Mouse (Mus musculus): ENCODE data around the gene Ralb. TPM values are rescaled to one million over a fixed set of nuclear protein-coding genes. Genes with fewer than 3 reads are reported as not detected.

Ralb gene
- polyA plus RNA-seq, 1 experiment from 2014 or later = 174 TPM

DNA sequence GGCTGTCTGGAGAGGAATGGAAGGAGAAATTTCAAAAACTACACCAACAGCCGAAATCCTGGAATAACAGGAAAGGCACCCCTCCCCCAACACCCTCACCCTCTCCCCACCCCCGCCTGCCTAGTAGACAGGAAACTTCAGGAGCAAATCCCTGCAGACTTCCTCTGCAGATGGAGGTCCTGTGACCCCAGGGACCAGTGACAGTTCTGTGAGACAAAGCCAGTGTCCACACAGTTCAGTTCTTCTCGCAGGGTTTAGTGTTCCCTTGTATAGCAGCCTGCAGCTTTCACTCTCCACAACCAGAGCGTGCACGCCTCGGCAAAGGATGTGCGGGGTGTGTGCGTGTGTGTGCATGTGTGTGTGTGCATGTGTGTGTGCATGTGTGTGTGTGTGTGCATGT, 6.3 kb upstream of the Ralb start:
- H3K9me3 ChIP-seq (ENCODE audit: low read length) = no peaks in the 10 kb centered on the region
- peak overlapping the region; percentile 47; the same call in 1 of the 2 replicates for H3K27ac ChIP-seq (ENCODE audit: low read length)
- peaks cover 10% of the 10 kb centered on the region for H3K4me1 ChIP-seq (ENCODE audit: insufficient read depth, low read length)
- H3K36me3 ChIP-seq (ENCODE audit: insufficient read depth, low read length) = no peaks in the 10 kb centered on the region
- no peak overlapping the region for H3K4me2 ChIP-seq (replicated peaks; ENCODE audit: low read depth, low read length)
- ATAC-seq (ENCODE audit: low FRiP score, low TSS enrichment) = peak; percentile 57
- no peak overlapping the region; the same call in 1 of the 2 replicates for H3K9ac ChIP-seq (replicated peaks; ENCODE audit: low read length)
- H3K4me3 ChIP-seq (ENCODE audit: low read length) = no peak overlapping the region
- no peaks in the 10 kb centered on the region; the same call in 1 of the 2 replicates for H3K27me3 ChIP-seq (ENCODE audit: insufficient read depth, low read length)
- 62% methylated on average over 8 of the region's 8 CpGs for WGBS

DNA sequence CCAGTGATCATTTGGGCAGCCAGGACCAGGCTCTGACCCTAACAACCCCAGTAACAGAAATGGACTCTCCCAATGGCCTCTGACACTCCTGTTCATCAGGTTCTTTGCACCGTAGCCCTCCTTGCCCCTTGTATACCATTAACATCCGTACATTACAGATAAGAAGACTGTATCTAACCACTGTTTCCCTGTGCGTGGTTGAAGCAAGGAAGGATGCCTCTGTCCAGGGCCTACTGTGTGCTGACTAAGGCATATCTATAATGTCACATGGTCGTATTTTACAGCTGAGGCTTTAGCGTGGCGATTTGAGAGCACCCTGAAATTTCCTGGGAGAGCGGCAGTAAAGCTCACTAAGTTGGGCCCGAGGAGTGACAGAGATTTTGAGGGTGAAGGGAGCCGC, 5.8 kb upstream of the Ralb start:
- WGBS = 58% methylated on average over 9 of the region's 9 CpGs
- Histone ChIP-seq H3K36me3 (ENCODE audit: insufficient read depth, low read length) (no peaks in the 10 kb centered on the region), H3K9me3 (ENCODE audit: low read length) (no peaks in the 10 kb centered on the region), H3K27me3 (ENCODE audit: insufficient read depth, low read length) (no peaks in the 10 kb centered on the region; the same call in 1 of the 2 replicates), H3K4me1 (ENCODE audit: insufficient read depth, low read length) (peaks cover 12% of the 10 kb centered on the region), H3K9ac (replicated peaks; ENCODE audit: low read length) (no peak overlapping the region; the same call in 1 of the 2 replicates), H3K4me2 (replicated peaks; ENCODE audit: low read depth, low read length) (no peak overlapping the region), H3K4me3 (ENCODE audit: low read length) (no peak overlapping the region), H3K27ac (ENCODE audit: low read length) (peak overlapping the region; percentile 35)
- ATAC-seq (ENCODE audit: low FRiP score, low TSS enrichment) = no peak

DNA sequence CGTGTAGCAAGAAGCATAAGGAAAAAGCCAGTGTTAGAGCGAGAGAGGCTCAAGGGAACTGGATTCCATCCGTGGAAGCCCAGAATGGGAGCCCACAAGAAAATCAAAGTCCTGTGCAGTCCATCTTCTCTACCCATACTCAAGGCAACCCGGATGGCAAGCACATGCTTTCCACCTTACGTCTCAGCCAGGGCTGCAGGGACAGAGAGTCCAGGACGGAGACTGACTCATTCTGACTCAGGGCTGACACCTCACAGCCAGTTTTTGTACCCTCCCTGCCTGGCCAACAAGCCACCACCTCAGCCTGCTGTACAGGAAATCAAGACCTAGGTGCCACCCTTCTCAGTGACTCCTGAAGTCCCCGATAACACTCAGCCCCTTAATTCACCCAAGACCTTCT, 4.9 kb upstream of the Ralb start:
- Histone ChIP-seq H3K27me3 (ENCODE audit: insufficient read depth, low read length) (no peaks in the 10 kb centered on the region; the same call in 1 of the 2 replicates), H3K27ac (ENCODE audit: low read length) (no peak overlapping the region), H3K36me3 (ENCODE audit: insufficient read depth, low read length) (no peaks in the 10 kb centered on the region), H3K9me3 (ENCODE audit: low read length) (no peaks in the 10 kb centered on the region), H3K4me3 (ENCODE audit: low read length) (no peak overlapping the region), H3K9ac (replicated peaks; ENCODE audit: low read length) (no peak overlapping the region), H3K4me1 (ENCODE audit: insufficient read depth, low read length) (peaks cover 18% of the 10 kb centered on the region), H3K4me2 (replicated peaks; ENCODE audit: low read depth, low read length) (no peak overlapping the region)
- no peak for ATAC-seq (ENCODE audit: low FRiP score, low TSS enrichment)
- WGBS = 81% methylated on average over 7 of the region's 7 CpGs

DNA sequence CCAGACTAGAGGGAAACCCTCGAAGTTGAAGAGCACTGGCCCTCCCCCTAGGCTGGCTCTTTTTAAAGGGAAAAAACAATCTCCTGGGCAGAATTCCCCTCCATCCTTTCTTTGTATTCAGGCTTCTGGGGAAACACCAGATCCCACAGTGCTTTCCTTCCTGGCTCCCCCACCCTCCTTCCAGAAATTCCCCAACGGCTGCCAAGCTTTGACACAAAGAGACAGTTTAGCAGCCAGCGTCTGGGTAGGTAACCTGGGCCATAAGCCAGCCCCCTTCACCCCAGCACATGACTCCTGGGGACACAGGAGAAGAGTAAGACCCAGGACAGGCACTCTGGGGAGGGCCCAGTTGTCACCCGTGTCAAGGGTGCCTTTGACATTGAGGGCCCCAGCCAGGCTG, 4.0 kb upstream of the Ralb start:
- Histone ChIP-seq H3K4me3 (ENCODE audit: low read length) (no peak overlapping the region), H3K4me2 (replicated peaks; ENCODE audit: low read depth, low read length) (no peak overlapping the region), H3K9me3 (ENCODE audit: low read length) (no peaks in the 10 kb centered on the region), H3K9ac (replicated peaks; ENCODE audit: low read length) (no peak overlapping the region), H3K36me3 (ENCODE audit: insufficient read depth, low read length) (no peaks in the 10 kb centered on the region), H3K4me1 (ENCODE audit: insufficient read depth, low read length) (peaks cover 22% of the 10 kb centered on the region), H3K27me3 (ENCODE audit: insufficient read depth, low read length) (no peaks in the 10 kb centered on the region; the same call in 1 of the 2 replicates), H3K27ac (ENCODE audit: low read length) (peak overlapping the region; percentile 73)
- WGBS = 43% methylated on average over 4 of the region's 4 CpGs
- no peak for ATAC-seq (ENCODE audit: low FRiP score, low TSS enrichment)

DNA sequence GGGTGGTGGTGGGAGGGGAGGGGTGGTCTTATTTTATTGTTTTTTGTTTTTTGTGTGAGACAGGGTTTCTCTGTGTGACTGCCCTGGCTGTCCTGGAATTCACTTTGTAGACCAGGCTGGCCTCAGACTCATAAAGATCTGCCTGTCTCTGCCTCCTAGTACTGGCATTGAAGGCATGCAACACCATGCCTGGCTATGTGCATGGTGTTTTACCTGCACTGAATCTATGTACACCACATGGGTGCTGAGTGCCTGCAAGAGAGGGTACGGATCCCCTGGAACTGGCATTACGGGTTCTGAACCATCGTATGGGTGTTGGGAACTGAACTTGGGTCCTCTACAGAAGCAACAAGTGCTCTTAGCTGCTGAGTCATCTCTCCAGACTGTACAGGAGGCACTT, 1.4 kb upstream of the Ralb start:
- Histone ChIP-seq H3K27me3 (ENCODE audit: insufficient read depth, low read length) (no peaks in the 10 kb centered on the region; the same call in 1 of the 2 replicates), H3K4me1 (ENCODE audit: insufficient read depth, low read length) (peaks cover 34% of the 10 kb centered on the region), H3K27ac (ENCODE audit: low read length) (no peak overlapping the region), H3K9me3 (ENCODE audit: low read length) (no peaks in the 10 kb centered on the region), H3K4me3 (ENCODE audit: low read length) (no peak overlapping the region), H3K9ac (replicated peaks; ENCODE audit: low read length) (no peak overlapping the region), H3K36me3 (ENCODE audit: insufficient read depth, low read length) (peaks cover 6% of the 10 kb centered on the region), H3K4me2 (replicated peaks; ENCODE audit: low read depth, low read length) (no peak overlapping the region)
- 88% methylated on average over 3 of the region's 3 CpGs for WGBS
- ATAC-seq (ENCODE audit: low FRiP score, low TSS enrichment) = no peak

DNA sequence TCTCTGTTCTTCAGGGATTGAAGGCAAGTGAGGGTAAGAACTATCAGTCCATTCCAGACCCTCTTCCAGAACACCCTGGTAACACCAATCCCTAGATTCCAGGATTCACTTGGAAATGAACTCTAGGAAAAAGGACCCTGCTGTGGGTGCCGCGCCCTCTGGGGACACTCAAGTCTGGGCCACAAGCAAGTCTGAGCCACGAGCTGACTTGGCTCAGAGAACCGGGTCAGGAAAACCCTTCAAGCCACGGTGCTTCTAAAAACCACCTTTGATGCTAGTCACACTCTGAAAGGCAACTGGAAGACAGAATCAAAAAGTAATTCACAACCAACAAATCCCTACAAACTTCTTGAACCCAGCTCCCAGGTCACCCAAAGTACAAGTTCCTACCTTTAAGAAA, 786 bp downstream of the Ralb start:
- no peak for ATAC-seq (ENCODE audit: low FRiP score, low TSS enrichment)
- 9% methylated on average over 5 of the region's 5 CpGs for WGBS
- peak overlapping the region; percentile 71 for H3K4me2 ChIP-seq (replicated peaks; ENCODE audit: low read depth, low read length)
- H3K9me3 ChIP-seq (ENCODE audit: low read length) = no peaks in the 10 kb centered on the region
- H3K27ac ChIP-seq (ENCODE audit: low read length) = peak overlapping the region; percentile 83
- peak overlapping the region; percentile 85 for H3K4me3 ChIP-seq (ENCODE audit: low read length)
- H3K4me1 ChIP-seq (ENCODE audit: insufficient read depth, low read length) = peaks cover 29% of the 10 kb centered on the region
- H3K27me3 ChIP-seq (ENCODE audit: insufficient read depth, low read length) = no peaks in the 10 kb centered on the region; the same call in 1 of the 2 replicates
- H3K9ac ChIP-seq (replicated peaks; ENCODE audit: low read length) = peak overlapping the region; percentile 86
- peaks cover 14% of the 10 kb centered on the region for H3K36me3 ChIP-seq (ENCODE audit: insufficient read depth, low read length)

DNA sequence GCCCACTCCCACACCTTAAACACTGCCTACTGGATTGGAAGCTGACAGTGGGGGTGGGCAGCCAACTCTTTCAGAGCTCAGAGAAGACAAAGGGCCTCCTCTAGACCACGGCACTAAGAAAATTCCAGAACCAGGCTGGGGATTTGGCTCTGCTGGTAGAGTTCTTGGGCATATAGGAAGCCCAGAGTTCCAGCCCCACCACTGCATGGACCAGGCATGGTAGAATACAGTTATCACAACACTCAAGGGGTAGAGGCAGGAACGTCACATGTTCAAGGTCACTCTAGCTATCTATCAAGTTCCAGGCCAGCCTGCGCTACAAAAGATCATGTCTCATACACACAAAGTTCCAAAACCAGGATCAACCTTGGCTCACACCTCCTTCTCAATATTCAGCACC, 1.4 kb downstream of the Ralb start:
- no peak overlapping the region for H3K27ac ChIP-seq (ENCODE audit: low read length)

DNA sequence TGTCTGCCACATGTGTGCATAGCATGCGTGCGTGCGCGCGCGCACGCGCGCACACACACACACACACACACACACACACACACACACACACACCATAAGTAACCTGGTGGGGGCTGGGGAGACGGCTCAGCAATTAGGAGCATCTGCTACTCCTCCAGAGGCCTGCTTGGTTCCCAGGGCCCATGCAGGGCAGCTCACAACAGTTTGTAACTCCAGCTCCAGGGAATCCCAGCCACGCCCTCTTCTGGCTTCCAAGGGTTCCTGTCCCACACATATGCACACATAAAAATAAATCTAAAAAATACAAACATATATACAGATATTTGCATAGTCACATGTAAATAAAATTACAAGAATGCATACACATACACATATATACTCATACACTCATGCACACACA, 1.9 kb downstream of the Ralb start:
- Histone ChIP-seq H3K4me3 (ENCODE audit: low read length) (peak overlapping the region; percentile 85), H3K27ac (ENCODE audit: low read length) (no peak overlapping the region), H3K4me2 (replicated peaks; ENCODE audit: low read depth, low read length) (peak overlapping the region; percentile 71), H3K27me3 (ENCODE audit: insufficient read depth, low read length) (no peaks in the 10 kb centered on the region; the same call in 1 of the 2 replicates), H3K9me3 (ENCODE audit: low read length) (no peaks in the 10 kb centered on the region), H3K4me1 (ENCODE audit: insufficient read depth, low read length) (peaks cover 35% of the 10 kb centered on the region), H3K9ac (replicated peaks; ENCODE audit: low read length) (peak overlapping the region; percentile 86), H3K36me3 (ENCODE audit: insufficient read depth, low read length) (peaks cover 14% of the 10 kb centered on the region)
- no peak for ATAC-seq (ENCODE audit: low FRiP score, low TSS enrichment)
- 92% methylated on average over 11 of the region's 11 CpGs for WGBS

More for the DNA sequence above, 1.4 kb downstream of the Ralb start:
- ATAC-seq (ENCODE audit: low FRiP score, low TSS enrichment) = no peak
- Histone ChIP-seq H3K9me3 (ENCODE audit: low read length) (no peaks in the 10 kb centered on the region), H3K9ac (replicated peaks; ENCODE audit: low read length) (peak overlapping the region; percentile 86), H3K27me3 (ENCODE audit: insufficient read depth, low read length) (no peaks in the 10 kb centered on the region; the same call in 1 of the 2 replicates), H3K4me3 (ENCODE audit: low read length) (peak overlapping the region; percentile 85), H3K4me1 (ENCODE audit: insufficient read depth, low read length) (peaks cover 35% of the 10 kb centered on the region), H3K36me3 (ENCODE audit: insufficient read depth, low read length) (peaks cover 14% of the 10 kb centered on the region), H3K4me2 (replicated peaks; ENCODE audit: low read depth, low read length) (peak overlapping the region; percentile 71)
- 66% methylated on average over 3 of the region's 3 CpGs for WGBS

DNA sequence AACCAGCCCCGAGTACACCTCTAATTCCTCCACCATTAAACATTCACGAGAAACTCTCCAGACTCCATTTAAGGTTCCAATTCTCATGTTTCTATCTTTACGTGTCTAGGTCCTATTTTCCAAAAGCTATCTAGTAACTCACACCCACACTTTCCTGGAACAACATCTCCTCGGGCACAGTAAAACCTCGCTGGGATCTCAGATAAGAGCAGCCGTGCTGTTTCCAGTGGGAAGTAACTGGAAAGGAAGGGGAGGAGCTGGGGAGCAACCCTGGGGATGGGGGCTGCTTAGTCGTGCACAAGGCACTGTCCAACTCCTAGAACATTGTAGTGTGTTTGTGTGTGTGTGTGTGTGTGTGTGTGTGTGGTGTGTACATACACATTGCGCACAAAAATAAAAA, 2.7 kb downstream of the Ralb start:
- Histone ChIP-seq H3K4me2 (replicated peaks; ENCODE audit: low read depth, low read length) (no peak overlapping the region), H3K27me3 (ENCODE audit: insufficient read depth, low read length) (no peaks in the 10 kb centered on the region; the same call in 1 of the 2 replicates), H3K9ac (replicated peaks; ENCODE audit: low read length) (no peak overlapping the region), H3K36me3 (ENCODE audit: insufficient read depth, low read length) (peaks cover 14% of the 10 kb centered on the region), H3K9me3 (ENCODE audit: low read length) (no peaks in the 10 kb centered on the region), H3K4me1 (ENCODE audit: insufficient read depth, low read length) (peaks cover 44% of the 10 kb centered on the region), H3K4me3 (ENCODE audit: low read length) (no peak overlapping the region), H3K27ac (ENCODE audit: low read length) (no peak overlapping the region)
- WGBS = 70% methylated on average over 8 of the region's 8 CpGs
- ATAC-seq (ENCODE audit: low FRiP score, low TSS enrichment) = no peak

DNA sequence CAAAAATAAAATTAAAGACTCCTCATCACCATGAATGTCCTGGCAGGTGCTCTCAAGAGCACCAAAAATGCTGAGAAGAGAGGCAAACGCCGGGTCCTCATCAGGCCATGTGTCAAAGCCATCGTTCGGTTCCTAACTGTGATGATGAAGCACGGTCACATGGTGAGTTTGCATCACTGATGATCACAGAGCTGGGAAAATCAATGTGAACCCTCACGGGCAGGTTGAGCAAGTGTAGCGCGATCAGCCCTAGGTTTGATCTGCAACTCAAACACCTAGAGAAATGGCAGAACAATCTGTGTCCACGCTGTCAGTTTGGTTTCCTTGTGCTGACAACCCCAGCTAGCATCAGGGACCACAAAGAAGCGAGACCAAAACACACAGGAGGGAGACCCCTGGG, 5.1 kb downstream of the Ralb start:
- Histone ChIP-seq H3K27me3 (ENCODE audit: insufficient read depth, low read length) (no peaks in the 10 kb centered on the region), H3K27ac (ENCODE audit: low read length) (no peak overlapping the region), H3K4me1 (ENCODE audit: insufficient read depth, low read length) (peaks cover 40% of the 10 kb centered on the region), H3K36me3 (ENCODE audit: insufficient read depth, low read length) (peaks cover 14% of the 10 kb centered on the region), H3K4me3 (ENCODE audit: low read length) (no peak overlapping the region), H3K9ac (replicated peaks; ENCODE audit: low read length) (no peak overlapping the region), H3K9me3 (ENCODE audit: low read length) (no peaks in the 10 kb centered on the region), H3K4me2 (replicated peaks; ENCODE audit: low read depth, low read length) (no peak overlapping the region)
- 94% methylated on average over 10 of the region's 10 CpGs for WGBS
- no peak for ATAC-seq (ENCODE audit: low FRiP score, low TSS enrichment)
